Mouse (Mus musculus) forebrain, postnatal 0 days (tissue): ENCODE results near the gene Serf2. TPM values are rescaled to one million over a fixed set of nuclear protein-coding genes. Genes with fewer than 3 reads are reported as not detected.
"Not testable (repeated sequence)": the region's sequence is repeated elsewhere in the genome, so short reads cannot be mapped to it uniquely, and the experiment has no call there.

Source experiments
- ATAC-seq: fragments of 200-750 bp; cut with Nextera tagmentation; 2 replicates; pipeline ENCODE4 v1.8.0; 2017; ENCODE audit warnings: mild to moderate bottlenecking, moderate library complexity
- DNase-seq: peaks from one replicate; pipeline ENCODE4 v3.0.0-alpha.2; 2015
- H3K27ac ChIP-seq: fragments of 300-500 bp; sonication (generic); 2 replicates; pipeline ENCODE4 v1.5.1; 2014; ENCODE audit warnings: low read depth, mild to moderate bottlenecking, antibody characterized with exemption, low read length, moderate library complexity, mixed read lengths
- H3K27me3 ChIP-seq: fragments of 300-500 bp; sonication (generic); 2 replicates; pipeline ENCODE4 v1.6.1; 2014; ENCODE audit warnings: mild to moderate bottlenecking, low read length, mixed read lengths; ENCODE audit not compliant: insufficient read depth
- H3K36me3 ChIP-seq: fragments of 300-500 bp; sonication (generic); 2 replicates; pipeline ENCODE4 v1.6.1; 2014; ENCODE audit warnings: mild to moderate bottlenecking, moderate library complexity; ENCODE audit not compliant: insufficient read depth
- H3K4me1 ChIP-seq: fragments of 300-500 bp; sonication (generic); 2 replicates; pipeline ENCODE4 v1.6.1; 2014; ENCODE audit warnings: antibody characterized with exemption; ENCODE audit not compliant: insufficient read depth
- H3K4me2 ChIP-seq: fragments of 300-500 bp; sonication (generic); 2 replicates; pipeline ENCODE4 v1.6.1; 2014; ENCODE audit warnings: low read depth, mild to moderate bottlenecking, moderate library complexity
- H3K4me3 ChIP-seq: fragments of 300-500 bp; sonication (generic); 2 replicates; pipeline ENCODE4 v1.5.1; 2014; ENCODE audit warnings: low read depth, low read length, mixed read lengths
- H3K9ac ChIP-seq: fragments of 300-500 bp; sonication (generic); 2 replicates; pipeline ENCODE4 v1.6.1; 2014; ENCODE audit warnings: mild to moderate bottlenecking
- H3K9me3 ChIP-seq: fragments of 300-500 bp; sonication (generic); 2 replicates; pipeline ENCODE4 v1.6.1; 2016; ENCODE audit warnings: low read length
- CTCF ChIP-seq: sonication (generic); IDR thresholded peaks from 2 replicates; pipeline ENCODE4 v1.5.1; 2016; ENCODE audit warnings: antibody characterized with exemption, control low read depth, low read depth
- WGBS: fragments of 180-500 bp; shearing (Covaris S2); extraction: QIAGEN DNeasy Blood & Tissue Kit; methylation state at CpG from one replicate; pipeline ENCODE4 v1.1.7; 2014; 5-methylcytosine and 5-hydroxymethylcytosine counted together
- polyA plus RNA-seq: library from polyadenylated mRNA; unstranded; fragments of >200 nt; fragmentation: Nextera tagmentation; extraction: Ambion mirVana; gene quantifications from 2 replicates; pipeline ENCODE4 v1.2.1, GENCODE M21; 2015
- total RNA-seq: library from RNA; depleted of rRNA; stranded (reverse); fragments of >200 nt; gene quantifications from 2 replicates; pipeline ENCODE4 v1.2.3, GENCODE M21; 2014

Serf2 gene
- total and polyA plus RNA-seq, 2 experiments from 2014 or later: 303 to 323 TPM

GRCm38 (mm10) chr2:121474180-121474535 is 25.2 kb downstream of the Serf2 start:
- DNase-seq (no peak), ATAC-seq (peak; percentile 47)
- H3K4me2 ChIP-seq: peak overlapping the region; percentile 68
- peak overlapping the region; percentile 18; the same call in 1 of the 2 replicates for H3K9ac ChIP-seq
- H3K4me1 ChIP-seq: no peaks in the 10 kb centered on the region
- H3K4me3 ChIP-seq: peak overlapping the region; percentile 52
- H3K36me3 ChIP-seq: peaks cover 4% of the 10 kb centered on the region
- H3K27ac ChIP-seq: peak overlapping the region; percentile 59; the same call in 1 of the 2 replicates
- no peaks in the 10 kb centered on the region for H3K27me3 ChIP-seq
- WGBS: 37% methylated on average over 8 of the region's 8 CpGs
- no peaks in the 10 kb centered on the region for H3K9me3 ChIP-seq
- TF ChIP-seq CTCF: no peak

- not testable (repeated sequence) for H3K4me3 ChIP-seq, H3K4me1 ChIP-seq, H3K4me2 ChIP-seq, H3K27ac ChIP-seq, H3K9ac ChIP-seq, H3K36me3 ChIP-seq, H3K27me3 ChIP-seq, ATAC-seq, H3K9me3 ChIP-seq, DNase-seq
- 95% methylated on average over 2 of the region's 2 CpGs for WGBS
Measured at GRCm38 (mm10) chr2:121475306-121475705, 26.3 kb downstream of the Serf2 start.

GRCm38 (mm10) chr2:121477491-121478266 is 28.7 kb downstream of the Serf2 start:
- Histone ChIP-seq H3K9me3 (no peaks in the 10 kb centered on the region), H3K27me3 (no peaks in the 10 kb centered on the region), H3K27ac (no peak overlapping the region), H3K4me3 (no peak overlapping the region), H3K4me2 (no peak overlapping the region), H3K36me3 (no peaks in the 10 kb centered on the region), H3K9ac (no peak overlapping the region), H3K4me1 (no peaks in the 10 kb centered on the region)
- TF ChIP-seq CTCF: no peak
- 77% methylated on average over 3 of the region's 3 CpGs for WGBS
- ATAC-seq (no peak), DNase-seq (no peak)

DNA sequence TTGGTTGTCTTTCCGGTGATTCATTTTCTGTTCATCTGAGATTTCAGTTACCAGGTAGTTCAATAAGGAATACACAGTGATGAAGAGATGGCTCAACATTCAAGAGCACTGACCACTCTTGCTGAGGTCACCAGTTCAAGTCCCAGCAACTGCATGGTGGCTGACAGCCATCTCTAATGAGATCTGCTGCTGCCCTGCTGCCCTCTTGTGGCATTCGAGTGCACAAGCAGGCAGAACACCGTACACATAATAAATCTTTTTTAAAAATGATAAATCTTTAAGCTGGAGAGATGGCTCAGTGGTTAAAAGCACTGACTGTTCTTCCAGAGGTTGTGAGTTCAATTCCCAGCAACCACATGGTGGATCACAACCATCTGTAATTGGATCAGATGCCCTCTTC is 31.5 kb downstream of the Serf2 start:
- WGBS: 70% methylated on average over 3 of the region's 3 CpGs
- DNase-seq: no peak
- H3K4me3 ChIP-seq: no peak overlapping the region
- no peaks in the 10 kb centered on the region for H3K9me3 ChIP-seq
- H3K27ac ChIP-seq: no peak overlapping the region
- TF ChIP-seq CTCF: peak; percentile 35
- ATAC-seq: no peak
- no peaks in the 10 kb centered on the region for H3K27me3 ChIP-seq
- no peak overlapping the region for H3K4me2 ChIP-seq
- no peak overlapping the region for H3K9ac ChIP-seq
- no peaks in the 10 kb centered on the region for H3K36me3 ChIP-seq
- no peaks in the 10 kb centered on the region for H3K4me1 ChIP-seq

GRCm38 (mm10) chr2:121480916-121481315 is 31.9 kb downstream of the Serf2 start:
- H3K4me2 ChIP-seq, H3K4me3 ChIP-seq, ATAC-seq, H3K27me3 ChIP-seq, H3K4me1 ChIP-seq, H3K36me3 ChIP-seq, H3K27ac ChIP-seq, H3K9ac ChIP-seq, H3K9me3 ChIP-seq, DNase-seq: not testable (repeated sequence)
- 87% methylated on average over 13 of the region's 13 CpGs for WGBS

DNA sequence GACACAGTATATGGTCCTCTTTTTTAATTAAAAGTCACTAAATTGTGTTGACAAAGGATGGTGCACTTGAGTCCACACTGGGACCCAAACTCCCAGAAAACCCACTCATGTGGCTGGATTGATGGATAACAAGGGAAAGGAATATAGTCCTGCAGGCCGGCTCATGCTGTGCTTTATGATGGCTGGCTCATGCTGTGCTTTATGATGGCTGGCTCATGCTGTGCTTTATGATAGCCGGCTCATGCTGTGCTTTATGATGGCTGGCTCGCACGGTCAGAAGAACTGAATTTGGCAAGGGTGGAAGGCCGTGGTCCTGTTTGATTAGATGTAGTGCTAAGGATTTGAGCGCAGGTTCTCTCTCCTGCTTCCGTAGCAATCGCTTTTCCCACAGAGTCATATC is 34.6 kb downstream of the Serf2 start:
- Histone ChIP-seq H3K27ac (no peak overlapping the region), H3K4me3 (no peak overlapping the region), H3K9me3 (no peaks in the 10 kb centered on the region), H3K27me3 (no peaks in the 10 kb centered on the region), H3K4me1 (no peaks in the 10 kb centered on the region), H3K36me3 (no peaks in the 10 kb centered on the region), H3K9ac (no peak overlapping the region), H3K4me2 (no peak overlapping the region)
- ATAC-seq (no peak), DNase-seq (no peak)
- TF ChIP-seq CTCF: no peak
- 30% methylated on average over 8 of the region's 8 CpGs for WGBS

- not testable (repeated sequence) for H3K27ac ChIP-seq, ATAC-seq, H3K9ac ChIP-seq, H3K9me3 ChIP-seq, H3K4me2 ChIP-seq, H3K4me3 ChIP-seq, DNase-seq, H3K36me3 ChIP-seq, H3K4me1 ChIP-seq, H3K27me3 ChIP-seq
- WGBS: 100% methylated on average over 1 of the region's 2 CpGs
Measured at GRCm38 (mm10) chr2:121484403-121484802, 35.4 kb downstream of the Serf2 start.

DNA sequence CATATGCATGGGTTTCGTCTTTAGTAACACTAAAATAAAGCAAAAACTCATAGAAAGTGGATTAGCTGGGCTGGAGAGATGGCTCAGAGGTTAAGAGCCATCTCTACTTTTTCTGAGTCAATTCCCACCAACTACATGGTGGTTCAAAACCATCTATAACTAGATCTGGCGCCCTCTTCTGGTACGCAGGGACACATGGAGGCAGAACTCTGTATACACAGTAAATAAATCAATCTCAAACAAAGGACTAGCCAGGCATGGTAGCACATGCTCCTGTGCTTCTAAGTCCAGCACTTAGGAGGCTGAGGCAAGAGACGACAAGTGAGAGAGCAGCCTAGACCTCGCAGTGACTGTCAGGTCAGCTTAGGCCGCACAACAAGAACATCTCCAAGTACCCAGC is 52.6 kb downstream of the Serf2 start:
- not testable (repeated sequence) for H3K9ac ChIP-seq, H3K27me3 ChIP-seq, H3K9me3 ChIP-seq, H3K36me3 ChIP-seq, H3K4me1 ChIP-seq, H3K4me2 ChIP-seq, H3K27ac ChIP-seq, DNase-seq, H3K4me3 ChIP-seq
- ATAC-seq: 0 out of 2 replicates have a peak, but pooled peaks have one; percentile 36
- 100% methylated on average over 2 of the region's 6 CpGs for WGBS
